20 mouse cellular contexts compared by ENCODE assay signal in genomic region chr7:65226218-65226617, GRCm38 (mm10).
DNase-seq lines count a peak whose midpoint lies in the region; ATAC-seq lines count a peak whose summit lies in the region.
"Had no signal": no experiment of that assay in that cellular context is flagged by ENCODE, and none has a peak within 500 bp of the region (broad histone marks: within the 10 kb centered on the region; RNA-seq: fewer than 3 reads in every experiment).

No protein-coding gene starts in this region.

- peak; percentile 62; the same call in 1 of the 2 replicates for ATAC-seq in lung, embryonic 16.5 days (ENCODE audit: low read depth)
- ATAC-seq in hematopoietic stem cell, adult 5-6 weeks (replicated peaks in 1 of 2; ENCODE audit: insufficient read depth in 1 of 2, low FRiP score in 2 of 2, low TSS enrichment in 1 of 2, low read depth in 1 of 2, poor library complexity in 2 of 2, severe bottlenecking in 2 of 2), result peak; percentile 68 to 76
- ATAC-seq: forebrain, embryonic 13.5 days; forebrain, embryonic 15.5 days had no signal

- no peaks in the 10 kb centered on the region for H3K9me3 ChIP-seq in heart, embryonic 10.5 days
- H3K9me3 ChIP-seq in lung, embryonic 16.5 days (ENCODE audit: control insufficient read depth, low read length), result no peaks in the 10 kb centered on the region
- H3K9me3 ChIP-seq: embryonic facial prominence, embryonic 10.5 days; embryonic facial prominence, embryonic 12.5 days; forebrain, embryonic 13.5 days; forebrain, embryonic 15.5 days had no signal

- H3K36me3 ChIP-seq in heart, embryonic 10.5 days, result no peaks in the 10 kb centered on the region
- no peaks in the 10 kb centered on the region for H3K36me3 ChIP-seq in lung, embryonic 16.5 days (ENCODE audit: control insufficient read depth, insufficient read depth, low read length)
- H3K36me3 ChIP-seq: embryonic facial prominence, embryonic 10.5 days; embryonic facial prominence, embryonic 12.5 days; forebrain, embryonic 15.5 days had no signal

- no peak overlapping the region for H3K27ac ChIP-seq in heart, embryonic 10.5 days
- no peak overlapping the region for H3K27ac ChIP-seq in lung, embryonic 16.5 days (ENCODE audit: low read length)
- H3K27ac ChIP-seq: embryonic facial prominence, embryonic 10.5 days; embryonic facial prominence, embryonic 12.5 days; forebrain, embryonic 13.5 days; forebrain, embryonic 15.5 days had no signal

- 80% methylated on average over 4 of the region's 4 CpGs for WGBS in heart, embryonic 10.5 days
- 73% methylated on average over 4 of the region's 4 CpGs for WGBS in lung, embryonic 16.5 days

- DNase-seq in heart, embryonic 10.5 days (ENCODE audit: low spot score), result peak; percentile 48
- no peak for DNase-seq in heart, adult 8-10 months (ENCODE audit: low spot score)
- no peak for DNase-seq in lung, postnatal 25 days (ENCODE audit: low spot score)
- DNase-seq in lung, postnatal 36 days, result peak; percentile 1
- no peak for DNase-seq in lung, postnatal 4 days
- DNase-seq in right cerebral cortex, postnatal 10 days (ENCODE audit: low spot score in 2 of 2), result no peak
- DNase-seq: adrenal gland, adult 2 months; adrenal gland, postnatal 10 days; adrenal gland, postnatal 25 days; cerebellum, adult 11 months; cerebellum, adult 18-20 months; cerebellum, adult 8-10 months; cerebellum, adult 9-11 months; cerebellum, postnatal 36 days had no signal

- H3K27me3 ChIP-seq in heart, embryonic 10.5 days (ENCODE audit: insufficient read depth, poor library complexity, severe bottlenecking), result peaks cover 10% of the 10 kb centered on the region; the same call in 1 of the 2 replicates
- H3K27me3 ChIP-seq in lung, embryonic 16.5 days (ENCODE audit: control insufficient read depth, insufficient read depth, low read depth, low read length), result no peaks in the 10 kb centered on the region
- H3K27me3 ChIP-seq: embryonic facial prominence, embryonic 12.5 days; forebrain, embryonic 13.5 days; forebrain, embryonic 15.5 days had no signal

- H3K4me1 ChIP-seq in heart, embryonic 10.5 days, result 0 out of 2 replicates have a peak, but pooled peaks cover 3% of the 10 kb centered on the region
- no peaks in the 10 kb centered on the region for H3K4me1 ChIP-seq in lung, embryonic 16.5 days (replicated peaks; ENCODE audit: control insufficient read depth, insufficient read depth, low read length)
- H3K4me1 ChIP-seq: embryonic facial prominence, embryonic 10.5 days; embryonic facial prominence, embryonic 12.5 days; forebrain, embryonic 13.5 days; forebrain, embryonic 15.5 days had no signal

- no peak overlapping the region for H3K4me2 ChIP-seq in lung, embryonic 16.5 days (ENCODE audit: low read depth, low read length)
- H3K4me2 ChIP-seq: embryonic facial prominence, embryonic 12.5 days; forebrain, embryonic 13.5 days; forebrain, embryonic 15.5 days had no signal

- H3K9ac ChIP-seq in lung, embryonic 16.5 days (ENCODE audit: low read length), result no peak overlapping the region
- H3K9ac ChIP-seq: embryonic facial prominence, embryonic 12.5 days; forebrain, embryonic 13.5 days; forebrain, embryonic 15.5 days had no signal

- no peak overlapping the region for H3K4me3 ChIP-seq in heart, embryonic 10.5 days
- H3K4me3 ChIP-seq in lung, embryonic 16.5 days (ENCODE audit: low read length), result no peak overlapping the region
- H3K4me3 ChIP-seq: embryonic facial prominence, embryonic 10.5 days; embryonic facial prominence, embryonic 12.5 days; forebrain, embryonic 13.5 days; forebrain, embryonic 15.5 days had no signal

Comparison
In these comparisons a context has a peak if more than half of its experiments do, and no peak if none do; other contexts are left out.
1. DNase-seq: peak in heart, embryonic 10.5 days (single experiment) and lung, postnatal 36 days (single experiment); none in heart, adult 8-10 months (single experiment), lung, postnatal 25 days (single experiment), lung, postnatal 4 days (0 of 2) and right cerebral cortex, postnatal 10 days (0 of 2).